Mouse (Mus musculus) liver, embryonic 14.5 days (tissue): Measurements from ENCODE around the gene Slc8b1. TPM values are rescaled to one million over a fixed set of nuclear protein-coding genes. Genes with fewer than 3 reads are reported as not detected.

ENCODE experiments used
- ATAC-seq: fragments of 200-750 bp; cut with Nextera tagmentation; 2 replicates; pipeline ENCODE4 v1.8.0; 2017; ENCODE audit warnings: moderate number of reproducible peaks, mild to moderate bottlenecking, moderate library complexity; ENCODE audit not compliant: insufficient read depth
- DNase-seq, 3 experiments: peaks; one replicate each; pipeline ENCODE4 v3.0.0-alpha.2; 2012 to 2013; ENCODE audit warnings: low read depth in 3 of 3, low spot score in 3 of 3
- H3K27ac ChIP-seq: fragments of 300-500 bp; sonication (generic); 2 replicates; pipeline ENCODE4 v1.5.1; 2014; ENCODE audit warnings: moderate library complexity, mild to moderate bottlenecking, control low read depth, inconsistent platforms
- H3K27me3 ChIP-seq: fragments of 300-500 bp; sonication (generic); 2 replicates; pipeline ENCODE4 v1.6.1; 2014; ENCODE audit warnings: mild to moderate bottlenecking, low read length, moderate library complexity; ENCODE audit not compliant: control insufficient read depth, insufficient read depth
- H3K36me3 ChIP-seq: fragments of 300-500 bp; sonication (generic); replicated peaks from 2 replicates; pipeline ENCODE4 v1.6.1; 2014; ENCODE audit warnings: low read depth; ENCODE audit not compliant: control insufficient read depth, insufficient read depth
- H3K4me1 ChIP-seq, 2 experiments: fragments of 200-500 bp in 1 of 2; fragments of 300-500 bp in 1 of 2; sonication (generic) in 1 of 2; replicated peaks; 2 replicates each; pipeline ENCODE4 v1.6.1; 2012 to 2014; ENCODE audit warnings: antibody characterized with exemption in 1 of 2, inconsistent platforms in 1 of 2, low read length in 1 of 2; ENCODE audit not compliant: control insufficient read depth in 2 of 2, insufficient read depth in 2 of 2
- H3K4me2 ChIP-seq: fragments of 300-500 bp; sonication (generic); 2 replicates; pipeline ENCODE4 v1.6.1; 2014; ENCODE audit warnings: low read depth, mild to moderate bottlenecking, control low read depth, moderate library complexity
- H3K4me3 ChIP-seq, 2 experiments: fragments of 200-500 bp in 1 of 2; fragments of 300-500 bp in 1 of 2; sonication (generic) in 1 of 2; 2 replicates each; pipeline ENCODE4 v1.5.1; 2012 to 2014; ENCODE audit warnings: low read depth in 2 of 2, low read length in 2 of 2, mild to moderate bottlenecking in 2 of 2, control low read depth in 1 of 2, inconsistent platforms in 1 of 2, moderate library complexity in 1 of 2; ENCODE audit not compliant: insufficient read depth in 1 of 2
- H3K9ac ChIP-seq: fragments of 300-500 bp; sonication (generic); replicated peaks from 2 replicates; pipeline ENCODE4 v1.6.1; 2014; ENCODE audit warnings: mild to moderate bottlenecking, control low read depth, moderate library complexity
- H3K9me3 ChIP-seq: fragments of 300-500 bp; sonication (generic); 2 replicates; pipeline ENCODE4 v1.6.1; 2016; ENCODE audit warnings: low read length, mixed read lengths; ENCODE audit not compliant: control insufficient read depth
- CTCF ChIP-seq: IDR thresholded peaks from 2 replicates; pipeline ENCODE4 v1.5.1; 2016; ENCODE audit warnings: antibody characterized with exemption, low read depth, control low read depth
- EP300 ChIP-seq: IDR thresholded peaks from 2 replicates; pipeline ENCODE4 v1.6.1; 2016; ENCODE audit warnings: antibody characterized with exemption, low read depth
- WGBS: fragments of 180-500 bp; shearing (Covaris S2); extraction: QIAGEN DNeasy Blood & Tissue Kit; methylation state at CpG from one replicate; pipeline ENCODE4 v1.1.7; 2014; ENCODE audit not compliant: insufficient replicate concordance; 5-methylcytosine and 5-hydroxymethylcytosine counted together
- polyA plus RNA-seq, 2 experiments: library from polyadenylated mRNA; depleted of rRNA in 1 of 2; stranded (reverse) in 1 of 2; unstranded in 1 of 2; fragments of >200 nt; fragmentation: Nextera tagmentation in 1 of 2; extraction: Ambion mirVana in 1 of 2; gene quantifications; 2 replicates each; pipeline versions ENCODE4 v1.2.1 to v1.2.3; 2012 to 2014

Slc8b1 gene
- polyA plus RNA-seq, 2 experiments, result 1.4 to 5.2 TPM

- WGBS, result 77% methylated on average over 8 of the region's 8 CpGs
- Histone ChIP-seq H3K27ac (no peak overlapping the region), H3K4me2 (no peak overlapping the region), H3K9me3 (no peaks in the 10 kb centered on the region), H3K27me3 (no peaks in the 10 kb centered on the region), H3K4me3 (no peak overlapping the region), H3K36me3 (peaks cover 35% of the 10 kb centered on the region), H3K9ac (no peak overlapping the region), H3K4me1 (peaks cover 7 to 9% of the 10 kb centered on the region in 2 experiments)
- TF ChIP-seq CTCF, result no peak
- no peak for TF ChIP-seq EP300
- no peak for ATAC-seq
- DNase-seq, result no peak
Measured at GRCm38 (mm10) chr5:120558041-120558440, 47.1 kb downstream of the Slc8b1 start.

GRCm38 (mm10) chr5:120558762-120559161 is 47.8 kb downstream of the Slc8b1 start:
- peaks cover 7 to 11% of the 10 kb centered on the region in 2 experiments for H3K4me1 ChIP-seq
- ATAC-seq, result peak; percentile 45
- no peaks in the 10 kb centered on the region for H3K27me3 ChIP-seq
- 14% methylated on average over 14 of the region's 14 CpGs for WGBS
- no peak overlapping the region for H3K9ac ChIP-seq
- peaks cover 28% of the 10 kb centered on the region for H3K36me3 ChIP-seq
- TF ChIP-seq EP300 (no peak), CTCF (no peak)
- H3K4me3 ChIP-seq, result peak overlapping the region in 1 of 2 experiments; percentile 4; a peak in 2 of 4 replicates
- no peaks in the 10 kb centered on the region for H3K9me3 ChIP-seq
- no peak overlapping the region for H3K27ac ChIP-seq
- peak overlapping the region; percentile 43 for H3K4me2 ChIP-seq
- no peak for DNase-seq

- Histone ChIP-seq H3K27me3 (no peaks in the 10 kb centered on the region), H3K9me3 (no peaks in the 10 kb centered on the region), H3K27ac (no peak overlapping the region), H3K4me2 (peak overlapping the region; percentile 43), H3K9ac (peak overlapping the region; percentile 27; the same call in 1 of the 2 replicates), H3K4me1 (peaks cover 7 to 17% of the 10 kb centered on the region in 2 experiments), H3K4me3 (peak overlapping the region; percentile 29 to 40), H3K36me3 (peaks cover 16% of the 10 kb centered on the region)
- DNase-seq (no peak), ATAC-seq (no peak)
- 41% methylated on average over 9 of the region's 9 CpGs for WGBS
- TF ChIP-seq CTCF (no peak), EP300 (no peak)
Measured at GRCm38 (mm10) chr5:120560129-120560615, 49.2 kb downstream of the Slc8b1 start.

GRCm38 (mm10) chr5:120560616-120561311 is 49.8 kb downstream of the Slc8b1 start:
- DNase-seq, result no peak
- peak; percentile 46 for ATAC-seq
- Histone ChIP-seq H3K9ac (peak overlapping the region; percentile 3; the same call in 1 of the 2 replicates), H3K4me1 (peaks cover 7 to 17% of the 10 kb centered on the region in 2 experiments), H3K27ac (no peak overlapping the region), H3K27me3 (no peaks in the 10 kb centered on the region), H3K36me3 (peaks cover 13% of the 10 kb centered on the region), H3K4me3 (peak overlapping the region in 1 of 2 experiments; percentile 20; a peak in 1 of 4 replicates), H3K9me3 (no peaks in the 10 kb centered on the region), H3K4me2 (peak overlapping the region; percentile 43)
- TF ChIP-seq CTCF (no peak), EP300 (no peak)
- 5% methylated on average over 16 of the region's 16 CpGs for WGBS

GRCm38 (mm10) chr5:120562956-120563913 is 52.3 kb downstream of the Slc8b1 start:
- TF ChIP-seq EP300 (no peak), CTCF (no peak)
- H3K27ac ChIP-seq, result no peak overlapping the region
- no peak overlapping the region for H3K4me2 ChIP-seq
- no peak for DNase-seq
- H3K4me3 ChIP-seq, result no peak overlapping the region
- H3K27me3 ChIP-seq, result no peaks in the 10 kb centered on the region
- ATAC-seq, result no peak
- 61% methylated on average over 28 of the region's 28 CpGs for WGBS
- no peak overlapping the region for H3K9ac ChIP-seq
- peaks cover 7 to 27% of the 10 kb centered on the region in 2 experiments for H3K4me1 ChIP-seq
- no peaks in the 10 kb centered on the region for H3K36me3 ChIP-seq
- no peaks in the 10 kb centered on the region for H3K9me3 ChIP-seq
